Mouse (Mus musculus) limb, embryonic 10.5 days (tissue): ENCODE data around the gene Gxylt2. TPM values are rescaled to one million over a fixed set of nuclear protein-coding genes. Genes with fewer than 3 reads are reported as not detected.

ENCODE experiments used
- DNase-seq: peaks from one replicate; pipeline ENCODE4 v3.0.0-alpha.2; 2017; ENCODE audit warnings: low spot score
- H3K27ac ChIP-seq: fragments of 300-500 bp; sonication (generic); 2 replicates; pipeline ENCODE4 v1.5.1; 2016; ENCODE audit warnings: mild to moderate bottlenecking
- H3K27me3 ChIP-seq: fragments of 300-500 bp; sonication (generic); 2 replicates; pipeline ENCODE4 v1.6.1; 2016; ENCODE audit warnings: low read depth, mild to moderate bottlenecking; ENCODE audit not compliant: poor library complexity, severe bottlenecking
- H3K36me3 ChIP-seq: fragments of 300-500 bp; sonication (generic); 2 replicates; pipeline ENCODE4 v1.6.1; 2016; ENCODE audit warnings: mild to moderate bottlenecking, moderate library complexity
- H3K4me1 ChIP-seq: fragments of 300-500 bp; sonication (generic); 2 replicates; pipeline ENCODE4 v1.6.1; 2016
- H3K4me3 ChIP-seq: fragments of 300-500 bp; sonication (generic); 2 replicates; pipeline ENCODE4 v1.5.1; 2016; ENCODE audit warnings: mild to moderate bottlenecking, moderate library complexity
- H3K9me3 ChIP-seq: fragments of 300-500 bp; sonication (generic); replicated peaks from 2 replicates; pipeline ENCODE4 v1.6.1; 2016; ENCODE audit warnings: mild to moderate bottlenecking
- WGBS: fragments of 180-500 bp; shearing (Covaris S2); methylation state at CpG from one replicate; pipeline ENCODE4 v1.1.7; 2016; 5-methylcytosine and 5-hydroxymethylcytosine counted together
- polyA plus RNA-seq: library from polyadenylated mRNA; unstranded; fragments of >200 nt; fragmentation: Nextera tagmentation; extraction: Ambion mirVana; gene quantifications from 2 replicates; pipeline ENCODE4 v1.2.1, GENCODE M21; 2016

Gene Gxylt2
- 2.4 and 4.4 TPM in 2 replicates for polyA plus RNA-seq

DNA sequence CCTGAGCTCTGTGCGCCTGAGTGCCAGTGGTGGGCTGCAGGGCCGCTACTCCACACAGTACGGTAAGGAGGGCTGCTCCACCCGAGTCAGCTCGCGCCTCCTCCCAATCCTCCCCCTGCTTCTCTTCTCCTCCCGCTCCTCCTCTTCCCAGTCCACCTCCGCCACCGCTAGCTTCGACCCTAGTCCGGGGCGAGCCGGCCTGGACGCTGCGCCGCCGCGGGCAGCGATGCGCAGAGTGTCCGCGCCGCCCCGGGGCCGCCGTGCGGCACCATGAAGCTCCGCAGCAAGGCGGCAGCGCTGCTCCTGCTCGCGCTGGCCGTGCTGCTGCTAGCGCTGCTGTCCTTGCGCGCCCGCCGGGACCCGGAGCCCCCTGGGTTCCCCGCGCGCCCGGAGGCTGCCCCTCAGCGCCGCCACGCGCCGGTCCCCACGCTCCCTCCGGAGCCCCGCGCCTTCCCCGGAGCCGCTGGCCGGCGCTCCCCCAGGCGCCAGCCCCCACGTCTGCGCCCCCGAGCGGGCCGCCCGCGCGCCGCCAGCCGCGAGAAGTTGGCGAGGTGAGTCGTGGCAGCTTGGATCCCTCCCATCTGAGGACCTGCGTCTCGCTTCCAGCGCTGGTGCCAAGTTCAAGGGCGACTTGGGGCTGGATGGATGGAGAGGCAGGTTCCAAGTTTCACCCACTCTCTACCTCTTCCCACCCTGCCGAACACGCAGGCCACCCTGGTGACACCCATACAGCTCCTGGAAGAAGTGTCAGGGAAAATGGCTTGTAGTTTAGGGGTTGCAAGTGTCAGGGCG lies at the start of gene Gxylt2:
Gene Gxylt2 (plus strand): TSS at position 161 of the 792 bp plus-strand sequence.
- H3K36me3 ChIP-seq, result no peaks in the 10 kb centered on the region
- H3K4me1 ChIP-seq, result peaks cover 31% of the 10 kb centered on the region
- H3K4me3 ChIP-seq, result peak within 1 kb of the TSS; percentile 75
- peak within 1 kb of the TSS; percentile 93 for H3K27ac ChIP-seq
- H3K27me3 ChIP-seq, result peaks cover 26% of the 10 kb centered on the region
- DNase-seq, result peak; percentile 83
- H3K9me3 ChIP-seq, result no peaks in the 10 kb centered on the region
- under 1% methylated on average over 76 of the region's 77 CpGs for WGBS

DNA sequence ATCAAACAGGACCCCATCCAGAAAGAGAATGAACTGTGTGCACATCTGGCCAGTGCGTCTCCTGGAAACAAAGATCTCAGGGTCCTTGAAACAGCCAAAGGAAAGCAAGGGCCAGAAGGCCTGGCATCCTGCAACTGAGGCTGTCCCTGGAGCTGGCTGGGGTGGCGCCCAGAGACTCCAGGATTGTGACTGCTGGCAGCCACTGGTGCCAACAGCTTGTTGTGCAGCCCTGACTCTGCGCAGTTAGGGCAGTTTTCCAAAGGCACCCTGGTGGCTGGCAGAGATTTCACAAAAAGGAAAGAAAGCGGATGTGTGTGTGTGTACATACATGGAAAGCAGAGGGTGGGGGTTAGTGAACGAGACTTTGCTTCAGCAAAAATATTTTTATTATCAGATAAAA lies 44.1 kb upstream of the Gxylt2 start:
- Histone ChIP-seq H3K36me3 (peaks cover 60% of the 10 kb centered on the region), H3K27ac (no peak overlapping the region)

DNA sequence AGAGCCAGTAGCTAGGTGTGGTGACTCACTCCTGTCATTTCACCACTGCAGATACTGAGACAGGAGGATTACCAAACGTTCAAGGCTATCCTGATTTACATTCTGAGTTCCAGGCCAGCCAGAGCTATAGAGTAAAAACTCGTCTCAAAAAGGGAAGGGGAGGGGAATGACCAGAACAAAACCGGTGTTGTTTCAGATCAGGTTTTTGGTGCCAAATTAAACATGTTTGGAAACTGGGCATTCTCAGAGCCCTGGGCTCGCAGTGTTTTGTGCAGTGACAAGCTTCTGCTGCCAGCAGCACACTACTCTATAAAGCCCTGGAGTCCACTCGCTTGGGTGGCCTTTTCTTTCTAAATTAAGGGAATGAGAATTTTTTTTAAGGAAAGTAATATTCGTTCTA lies 42.3 kb upstream of the Gxylt2 start:
- Histone ChIP-seq H3K4me1 (no peaks in the 10 kb centered on the region), H3K27me3 (no peaks in the 10 kb centered on the region), H3K9me3 (no peaks in the 10 kb centered on the region), H3K36me3 (peaks cover 61% of the 10 kb centered on the region), H3K27ac (no peak overlapping the region), H3K4me3 (no peak overlapping the region)
- DNase-seq, result peak; percentile 9
- WGBS, result 86% methylated on average over 6 of the region's 6 CpGs

More for the DNA sequence above, 44.1 kb upstream of the Gxylt2 start:
- WGBS, result 87% methylated on average over 5 of the region's 5 CpGs
- DNase-seq, result no peak
- H3K4me1 ChIP-seq, result no peaks in the 10 kb centered on the region
- no peaks in the 10 kb centered on the region for H3K27me3 ChIP-seq
- no peaks in the 10 kb centered on the region for H3K9me3 ChIP-seq
- no peak overlapping the region for H3K4me3 ChIP-seq

DNA sequence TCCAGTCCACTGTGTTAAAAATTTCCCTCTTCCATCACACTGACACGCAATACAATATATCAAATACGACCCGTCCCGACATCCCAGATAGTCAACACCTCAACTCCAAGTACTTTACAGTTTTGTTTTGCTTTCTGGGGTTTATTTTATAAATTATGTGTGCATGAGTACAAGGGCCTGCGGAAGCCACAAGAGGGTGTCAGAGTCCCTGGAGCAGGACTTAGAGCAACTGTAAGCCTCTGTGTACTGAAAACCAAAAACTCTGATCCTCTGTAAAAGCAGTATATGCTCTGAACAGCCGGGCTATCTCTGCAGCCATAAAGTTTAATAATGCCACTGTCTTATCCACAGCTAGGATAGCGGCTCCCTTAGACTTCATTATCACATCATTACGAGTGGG lies 36.9 kb upstream of the Gxylt2 start:
- Histone ChIP-seq H3K9me3 (no peaks in the 10 kb centered on the region), H3K4me1 (peaks cover 12% of the 10 kb centered on the region), H3K27ac (no peak overlapping the region), H3K36me3 (peaks cover 29% of the 10 kb centered on the region), H3K27me3 (peaks cover 5% of the 10 kb centered on the region; the same call in 1 of the 2 replicates), H3K4me3 (no peak overlapping the region)
- WGBS, result 93% methylated on average over 8 of the region's 8 CpGs
- peak; percentile 27 for DNase-seq

DNA sequence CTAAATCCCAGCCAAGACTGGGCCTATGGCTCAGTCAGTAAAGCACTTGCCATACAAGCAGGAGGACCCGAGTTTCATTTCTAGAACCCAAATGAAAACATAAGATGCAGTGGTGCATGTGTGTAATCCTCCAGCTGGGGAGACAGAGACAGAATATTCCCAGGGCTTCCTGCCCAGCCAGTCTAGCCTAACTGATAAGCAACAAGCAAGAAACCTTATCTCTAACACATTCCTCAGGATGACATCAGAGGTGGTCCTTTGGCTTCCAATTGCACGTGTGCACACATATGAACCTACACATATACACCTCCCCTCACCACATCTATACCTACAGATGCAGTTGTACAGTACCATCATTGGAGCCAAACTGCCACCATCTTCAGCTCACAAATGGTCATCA lies 35.7 kb upstream of the Gxylt2 start:
- peak; percentile 20 for DNase-seq
- Histone ChIP-seq H3K9me3 (no peaks in the 10 kb centered on the region), H3K27me3 (peaks cover 6% of the 10 kb centered on the region; the same call in 1 of the 2 replicates), H3K27ac (no peak overlapping the region), H3K4me3 (no peak overlapping the region), H3K36me3 (peaks cover 17% of the 10 kb centered on the region), H3K4me1 (peaks cover 12% of the 10 kb centered on the region)
- WGBS, result 82% methylated on average over 2 of the region's 2 CpGs

DNA sequence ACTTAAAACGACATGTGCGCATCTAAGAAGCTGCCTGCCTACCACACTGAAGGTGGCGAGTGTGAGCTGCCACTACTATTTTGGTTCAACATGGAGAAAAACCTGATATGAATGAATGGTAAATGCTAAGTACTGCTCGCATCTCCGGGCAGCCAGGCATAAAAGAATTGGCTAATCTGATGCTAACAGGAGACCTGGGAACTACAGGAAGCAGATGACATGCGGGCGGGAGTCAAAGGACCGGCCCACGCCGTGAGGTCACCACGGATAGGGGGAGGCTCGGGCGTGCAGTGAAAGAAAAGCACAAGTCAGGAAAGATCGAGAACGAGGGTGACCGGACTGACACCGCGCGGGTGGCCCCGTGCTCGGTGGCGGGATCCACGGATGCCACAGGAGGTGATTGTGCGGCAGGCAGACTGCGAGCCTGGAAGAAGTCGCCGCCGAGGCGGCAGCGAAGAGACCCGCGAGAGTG lies 34.1 kb upstream of the Gxylt2 start:
- WGBS, result 1% methylated on average over 32 of the region's 32 CpGs
- Histone ChIP-seq H3K4me3 (peak overlapping the region; percentile 80), H3K27ac (peak overlapping the region; percentile 84), H3K36me3 (peaks cover 3% of the 10 kb centered on the region; the same call in 1 of the 2 replicates), H3K27me3 (peaks cover 6% of the 10 kb centered on the region; the same call in 1 of the 2 replicates), H3K9me3 (no peaks in the 10 kb centered on the region), H3K4me1 (peaks cover 12% of the 10 kb centered on the region)
- DNase-seq, result peak; percentile 64

DNA sequence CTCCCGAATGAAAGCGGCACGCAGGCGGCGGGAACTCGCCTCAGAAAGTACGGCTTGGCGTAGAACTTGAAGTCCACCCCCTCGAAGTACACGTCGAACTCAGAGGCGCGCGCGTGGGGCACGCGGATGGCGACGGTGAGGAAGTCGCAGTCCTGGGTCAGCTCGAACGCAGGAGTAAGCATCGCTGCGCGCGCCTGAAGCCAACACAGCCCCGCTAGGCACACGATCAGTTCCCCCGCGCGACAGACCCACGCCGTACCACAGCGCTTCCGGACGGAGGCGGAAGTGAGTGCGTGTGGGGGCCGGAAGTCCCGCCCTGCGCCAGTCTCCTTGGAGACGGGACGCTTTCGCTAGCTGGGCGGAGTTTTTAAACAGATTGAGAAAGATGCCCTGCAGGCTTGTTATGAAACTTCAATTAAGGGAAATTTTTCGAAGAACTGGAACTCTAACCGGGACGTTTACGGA lies 33.6 kb upstream of the Gxylt2 start, which contains the start of gene Shq1:
Gene Shq1 (minus strand): TSS at position 278 of the 465 bp plus-strand sequence.
- WGBS, result under 1% methylated on average over 49 of the region's 49 CpGs
- H3K27ac ChIP-seq, result peak within 1 kb of the TSS; percentile 84
- peak; percentile 88 for DNase-seq
- H3K9me3 ChIP-seq, result no peaks in the 10 kb centered on the region
- H3K36me3 ChIP-seq, result 0 out of 2 replicates have a peak, but pooled peaks cover 3% of the 10 kb centered on the region
- peaks cover 12% of the 10 kb centered on the region for H3K4me1 ChIP-seq
- peaks cover 6% of the 10 kb centered on the region; the same call in 1 of the 2 replicates for H3K27me3 ChIP-seq
- peak within 1 kb of the TSS; percentile 80 for H3K4me3 ChIP-seq

DNA sequence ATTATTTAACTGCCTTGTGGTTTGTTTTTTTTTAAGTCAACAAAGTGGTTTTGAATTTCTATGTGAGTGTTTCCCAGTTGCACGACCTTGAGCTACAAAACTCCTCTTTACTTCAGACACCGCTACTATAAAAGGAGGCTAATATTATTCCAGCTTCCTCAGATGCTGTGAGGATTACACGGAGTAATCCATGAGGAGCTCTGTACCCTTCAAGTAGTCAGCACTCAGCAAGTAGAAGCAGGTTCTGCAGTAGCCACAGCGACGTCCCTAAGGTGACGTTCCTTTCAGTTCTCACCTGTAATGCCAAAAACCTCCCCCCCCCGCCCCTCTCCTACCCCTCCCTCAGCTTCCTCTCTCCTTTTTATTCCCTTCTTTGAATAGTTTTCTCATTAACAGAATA lies 33.1 kb upstream of the Gxylt2 start:
- 12% methylated on average over 7 of the region's 7 CpGs for WGBS
- peak; percentile 25 for DNase-seq
- no peaks in the 10 kb centered on the region for H3K9me3 ChIP-seq

DNA sequence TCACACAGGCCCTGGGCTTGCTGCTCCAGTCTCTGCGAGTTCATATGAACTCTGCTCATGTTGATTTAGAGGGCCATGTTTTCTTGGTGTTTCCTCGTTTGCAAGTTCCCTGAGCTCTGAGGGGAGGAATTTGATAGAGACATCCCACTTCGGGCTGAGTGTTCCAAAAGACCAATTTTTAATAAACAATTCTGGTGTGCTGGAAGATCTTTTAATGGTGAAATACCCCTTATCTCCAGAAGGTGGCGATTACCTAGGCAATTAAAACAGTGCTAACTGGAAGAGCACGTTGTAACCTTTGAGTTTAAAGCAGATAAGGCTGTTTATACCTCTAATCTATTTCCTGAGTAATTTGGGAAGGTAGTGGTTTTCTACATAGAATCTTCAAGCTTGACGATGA lies 29.6 kb upstream of the Gxylt2 start:
- no peak overlapping the region for H3K4me3 ChIP-seq
- peak; percentile 31 for DNase-seq
- no peaks in the 10 kb centered on the region for H3K36me3 ChIP-seq
- H3K27me3 ChIP-seq, result peaks cover 6% of the 10 kb centered on the region; the same call in 1 of the 2 replicates
- WGBS, result 26% methylated on average over 6 of the region's 6 CpGs
- no peak overlapping the region for H3K27ac ChIP-seq
- no peaks in the 10 kb centered on the region for H3K9me3 ChIP-seq
- peaks cover 11% of the 10 kb centered on the region for H3K4me1 ChIP-seq

More for the DNA sequence above, 33.1 kb upstream of the Gxylt2 start:
- Histone ChIP-seq H3K4me1 (peaks cover 12% of the 10 kb centered on the region), H3K4me3 (peak overlapping the region; percentile 80), H3K27ac (no peak overlapping the region), H3K36me3 (0 out of 2 replicates have a peak, but pooled peaks cover 3% of the 10 kb centered on the region), H3K27me3 (peaks cover 6% of the 10 kb centered on the region; the same call in 1 of the 2 replicates)

DNA sequence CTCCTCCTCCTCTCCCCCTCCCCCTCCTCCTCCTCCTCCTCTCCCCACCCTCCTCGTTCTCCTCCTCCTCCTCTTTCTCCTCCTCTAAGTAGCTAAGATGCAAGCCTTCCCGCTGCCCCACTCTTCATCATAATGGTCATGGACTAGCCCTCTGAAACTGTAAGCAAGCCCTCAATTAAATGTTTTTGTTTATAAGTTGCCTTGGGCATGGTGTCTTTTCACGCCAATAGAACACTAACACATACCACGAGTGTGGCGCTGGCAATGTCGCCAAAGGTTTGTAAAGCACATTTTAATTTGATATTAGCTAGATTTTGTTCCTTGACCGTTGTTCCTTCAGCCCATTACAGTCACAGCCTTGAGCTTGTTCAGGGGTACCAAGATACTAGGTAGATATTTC lies 28.1 kb upstream of the Gxylt2 start:
- 89% methylated on average over 6 of the region's 7 CpGs for WGBS
- H3K27me3 ChIP-seq, result peaks cover 6% of the 10 kb centered on the region; the same call in 1 of the 2 replicates
- H3K36me3 ChIP-seq, result no peaks in the 10 kb centered on the region
- H3K27ac ChIP-seq, result no peak overlapping the region
- peaks cover 2% of the 10 kb centered on the region; the same call in 1 of the 2 replicates for H3K4me1 ChIP-seq
- peak; percentile 19 for DNase-seq
- H3K4me3 ChIP-seq, result no peak overlapping the region
- H3K9me3 ChIP-seq, result no peaks in the 10 kb centered on the region

DNA sequence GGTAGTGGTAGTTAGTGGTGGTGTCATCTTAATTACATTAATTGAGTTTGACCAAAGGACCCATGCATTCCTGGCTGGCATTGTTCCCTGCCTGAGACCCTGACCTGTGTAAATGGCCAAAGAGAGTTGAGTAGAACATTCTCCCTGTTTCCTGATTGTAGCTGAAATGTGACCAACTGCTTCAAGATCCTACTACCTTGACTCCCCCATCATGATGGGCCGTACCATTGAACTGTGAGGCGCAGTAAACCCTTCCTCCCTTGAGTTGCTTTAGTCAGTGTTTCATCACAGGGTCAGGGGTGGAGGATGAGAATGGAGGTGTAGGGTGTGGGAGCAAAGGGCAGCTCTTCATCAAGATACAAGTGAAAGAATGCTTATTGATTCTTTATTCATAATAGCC lies 25.9 kb upstream of the Gxylt2 start:
- Histone ChIP-seq H3K36me3 (no peaks in the 10 kb centered on the region), H3K9me3 (no peaks in the 10 kb centered on the region), H3K4me3 (no peak overlapping the region), H3K27me3 (no peaks in the 10 kb centered on the region), H3K4me1 (no peaks in the 10 kb centered on the region), H3K27ac (no peak overlapping the region)
- DNase-seq, result peak; percentile 10
- 93% methylated on average over 2 of the region's 2 CpGs for WGBS

DNA sequence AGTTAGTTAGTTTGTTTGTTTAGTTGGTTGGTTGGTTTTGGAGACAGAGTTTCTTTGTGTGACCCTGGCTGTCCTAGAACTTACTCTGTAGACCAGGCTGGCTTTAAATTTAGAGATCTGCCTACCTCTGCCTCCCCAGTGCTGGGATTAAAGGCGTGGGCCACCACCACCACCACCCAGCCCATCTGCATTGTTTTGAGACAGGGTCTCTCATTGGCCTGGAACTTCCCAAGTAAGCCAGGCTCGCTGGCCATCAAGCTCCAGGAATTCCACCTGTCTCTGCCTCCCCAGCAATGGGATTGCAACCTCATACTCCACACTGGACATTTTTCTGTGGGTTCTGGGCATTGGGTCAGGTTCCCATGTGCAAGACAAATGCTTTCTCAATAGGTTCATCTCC lies 18.2 kb upstream of the Gxylt2 start:
- H3K9me3 ChIP-seq, result no peaks in the 10 kb centered on the region
- no peaks in the 10 kb centered on the region for H3K36me3 ChIP-seq
- H3K27me3 ChIP-seq, result no peaks in the 10 kb centered on the region
- WGBS, result 76% methylated on average over 2 of the region's 2 CpGs
- no peaks in the 10 kb centered on the region for H3K4me1 ChIP-seq
- no peak overlapping the region for H3K27ac ChIP-seq
- H3K4me3 ChIP-seq, result no peak overlapping the region
- peak; percentile 15 for DNase-seq

DNA sequence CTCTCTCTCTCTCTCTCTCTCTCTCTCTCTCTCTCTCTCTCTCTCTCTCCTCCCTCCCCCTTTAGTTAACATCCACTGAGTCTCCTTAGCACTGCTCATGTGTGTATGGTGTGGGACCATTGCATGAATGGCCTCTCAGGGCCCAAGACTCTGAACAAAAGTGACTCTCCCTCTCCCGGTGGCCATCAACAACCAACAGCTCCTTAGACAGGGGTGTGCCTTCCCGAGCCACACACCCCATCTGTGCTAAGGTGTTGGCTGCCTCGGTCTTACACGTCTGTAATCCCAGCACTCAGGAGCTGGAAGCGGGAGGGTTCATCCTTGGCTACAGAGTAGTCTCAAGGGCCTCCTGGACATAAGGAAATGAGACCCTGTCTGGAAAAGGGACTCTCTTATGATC lies 4.5 kb upstream of the Gxylt2 start:
- WGBS, result 80% methylated on average over 5 of the region's 5 CpGs
- no peaks in the 10 kb centered on the region for H3K9me3 ChIP-seq
- no peak overlapping the region for H3K27ac ChIP-seq
- H3K36me3 ChIP-seq, result no peaks in the 10 kb centered on the region
- H3K4me3 ChIP-seq, result no peak overlapping the region
- peaks cover 11% of the 10 kb centered on the region for H3K4me1 ChIP-seq
- DNase-seq, result peak; percentile 10
- H3K27me3 ChIP-seq, result peaks cover 18% of the 10 kb centered on the region
